Mouse (Mus musculus) C2C12 (cell line): ENCODE measurements around the gene Slc46a3.

Experiments used
- CTCF ChIP-seq: IDR thresholded peaks from one replicate; pipeline ENCODE4 v1.5.1; 2011; ENCODE audit not compliant: control insufficient read depth, insufficient read depth, insufficient read length
- FOSL1 ChIP-seq: IDR thresholded peaks from one replicate; pipeline ENCODE4 v1.8.0; 2011; ENCODE audit warnings: mild to moderate bottlenecking, low read length; ENCODE audit not compliant: poor library complexity, insufficient read depth, severe bottlenecking
- MAX ChIP-seq: IDR thresholded peaks from one replicate; pipeline ENCODE4 v1.6.1; 2011; ENCODE audit warnings: mild to moderate bottlenecking, control low read depth
- MYOD1 ChIP-seq: IDR thresholded peaks from one replicate; pipeline ENCODE4 v1.6.1; 2011; ENCODE audit warnings: low read depth; ENCODE audit not compliant: control insufficient read depth, insufficient read length
- USF1 ChIP-seq: IDR thresholded peaks from one replicate; pipeline ENCODE4 v1.6.1; 2011; ENCODE audit warnings: low read depth, mild to moderate bottlenecking, control low read depth, moderate library complexity

GRCm38 (mm10) chr5:147915038-147915566 is 20.5 kb upstream of the Slc46a3 start:
- no peak for TF ChIP-seq USF1
- no peak for TF ChIP-seq FOSL1
- no peak for TF ChIP-seq CTCF
- no peak for TF ChIP-seq MYOD1
- TF ChIP-seq MAX: no peak
